Mouse (Mus musculus): Measurements from ENCODE around the gene Car6.

Gene Car6

GRCm38 (mm10) chr4:150177122-150177521, 24.0 kb downstream of the Car6 start:
- no peak for DNase-seq

- peak; percentile 37 for DNase-seq
These were observed 24.6 kb downstream of the Car6 start for GRCm38 (mm10) chr4:150176535-150176934.

DNA sequence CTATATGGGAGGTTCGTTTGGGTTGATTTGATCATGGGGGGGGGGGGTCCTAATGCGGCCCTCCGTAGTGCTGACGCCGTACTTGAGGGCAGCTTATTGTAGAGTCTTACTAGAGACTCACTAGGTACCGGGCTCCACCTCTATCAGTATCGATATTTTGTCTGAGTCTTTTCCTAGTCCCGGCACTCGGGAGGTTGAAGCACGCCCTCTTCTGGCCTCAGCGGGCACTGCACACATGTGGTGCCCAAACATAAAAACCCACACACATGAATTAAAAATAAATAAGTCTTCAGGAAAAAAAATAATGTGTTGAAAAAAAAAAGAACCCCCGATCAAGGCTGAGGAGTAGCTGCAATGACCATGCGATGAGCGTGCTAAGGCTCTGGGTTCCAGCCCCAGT, 27.1 kb downstream of the Car6 start:
- DNase-seq: no peak

- peak; percentile 51 for DNase-seq
These were observed 27.9 kb downstream of the Car6 start for GRCm38 (mm10) chr4:150173281-150173680.

GRCm38 (mm10) chr4:150172107-150172506, 29.0 kb downstream of the Car6 start:
- DNase-seq: no peak

DNA sequence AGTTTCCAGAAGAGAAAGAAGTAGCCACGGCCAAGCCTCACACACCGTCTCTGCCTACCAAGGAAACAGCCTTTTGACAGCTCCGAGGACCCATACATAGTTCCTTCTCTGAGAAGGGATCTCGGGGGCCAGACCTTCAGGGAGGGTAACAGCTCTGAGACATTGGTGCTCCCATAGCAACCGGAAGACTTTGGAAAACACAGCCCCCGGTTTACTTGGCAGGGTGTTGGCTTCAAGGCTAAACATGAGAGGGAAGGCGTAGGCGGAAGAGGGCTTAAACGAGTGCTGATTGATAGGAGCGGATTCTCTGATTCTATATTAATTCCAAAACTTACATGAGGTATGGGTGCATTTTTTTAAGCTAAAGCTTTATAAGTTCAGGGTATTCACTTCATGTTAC, 32.7 kb downstream of the Car6 start:
- DNase-seq: no peak

DNA sequence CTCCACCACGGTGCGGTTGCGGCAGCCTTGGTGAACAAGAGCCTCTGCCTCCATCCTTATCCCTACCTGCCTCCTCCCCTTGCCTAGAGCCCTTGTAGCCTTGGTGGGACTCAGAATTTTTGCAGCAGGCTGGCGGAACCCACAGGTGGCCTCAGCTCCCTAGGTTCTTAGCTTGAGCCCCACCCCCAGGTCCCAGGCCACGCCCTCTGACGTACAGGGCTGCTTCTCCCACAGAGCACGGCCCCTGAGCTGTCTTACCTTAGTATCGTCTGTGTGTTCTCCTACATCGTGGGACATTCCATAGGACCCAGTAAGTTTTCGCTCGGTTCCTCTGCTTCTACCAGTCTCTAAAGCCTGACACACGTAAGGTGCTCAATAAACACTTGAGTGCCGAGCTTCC, 36.3 kb downstream of the Car6 start:
- DNase-seq: no peak

DNA sequence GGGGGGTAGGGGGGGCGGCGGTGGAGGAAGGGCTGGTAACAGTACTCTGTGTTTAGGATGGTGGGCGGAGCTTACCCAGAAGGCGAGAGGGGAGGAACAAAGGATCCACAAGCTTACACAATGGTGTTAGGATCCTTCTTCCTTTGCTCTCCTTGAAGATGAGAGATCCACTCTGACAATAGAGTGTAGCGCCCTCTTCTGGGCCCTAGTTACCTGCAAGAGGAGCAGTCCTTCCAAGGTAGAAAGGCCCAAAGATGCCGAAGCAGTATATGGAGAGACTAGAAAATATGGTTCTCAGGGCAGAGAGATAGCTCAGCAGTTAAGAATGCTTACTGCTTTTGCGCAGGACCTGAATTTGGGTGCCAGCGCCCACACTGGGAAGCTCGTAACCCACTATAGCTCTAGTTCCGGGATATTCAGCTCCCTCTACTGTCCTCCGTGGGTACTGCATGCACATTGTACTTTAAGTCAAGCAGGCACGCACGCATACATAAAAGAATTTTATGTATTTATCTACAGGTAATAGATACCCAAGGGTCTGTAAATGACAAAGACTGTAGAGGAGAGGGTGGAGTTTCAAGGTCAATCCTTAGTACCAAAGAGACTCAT, 38.5 kb downstream of the Car6 start:
- no peak for DNase-seq

DNA sequence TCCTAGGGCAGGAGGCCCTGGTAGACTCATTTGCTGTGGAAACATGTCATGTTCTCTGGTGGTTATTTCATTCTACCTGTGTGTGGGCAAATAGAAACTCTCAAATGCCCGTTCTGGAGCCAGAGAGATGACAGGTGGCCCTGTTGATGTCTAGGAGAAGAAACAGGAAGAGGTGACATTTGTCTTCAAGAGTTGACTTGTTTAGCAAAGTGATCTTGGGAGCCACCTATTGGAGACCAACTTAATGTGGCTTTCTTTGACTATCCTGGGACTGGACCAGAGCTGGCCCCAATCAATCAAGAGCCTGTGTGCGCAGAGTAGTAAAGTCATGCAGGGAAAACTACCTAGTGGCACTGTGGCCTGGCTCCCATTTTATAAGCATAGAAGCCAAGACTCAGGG, 41.7 kb downstream of the Car6 start:
- DNase-seq: no peak

DNA sequence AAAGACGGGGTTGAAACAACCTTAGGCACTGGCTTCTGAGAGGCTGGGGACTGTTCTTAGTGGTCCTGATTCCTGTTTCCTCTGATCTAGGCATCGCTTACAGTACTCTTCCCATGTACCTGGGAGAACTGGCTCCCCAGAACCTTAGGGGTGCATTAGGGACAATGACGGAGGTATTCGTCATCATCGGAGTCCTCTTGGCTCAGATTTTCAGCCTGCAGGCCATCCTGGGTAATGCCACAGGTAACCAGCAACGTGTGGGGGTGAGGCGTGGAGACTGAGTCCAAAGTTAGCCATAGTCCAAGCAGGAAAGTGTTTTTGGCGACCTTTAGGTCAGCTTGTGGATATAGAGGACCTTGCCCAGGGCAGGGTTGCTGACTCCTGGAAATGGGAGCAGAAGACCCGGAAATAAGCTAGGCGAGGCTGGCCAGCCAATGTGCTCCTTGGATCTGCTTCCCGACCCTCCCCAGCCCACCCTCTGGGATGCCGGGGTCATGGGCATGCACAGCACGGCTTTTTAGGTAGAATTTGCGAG, 43.7 kb downstream of the Car6 start:
- DNase-seq: no peak

DNA sequence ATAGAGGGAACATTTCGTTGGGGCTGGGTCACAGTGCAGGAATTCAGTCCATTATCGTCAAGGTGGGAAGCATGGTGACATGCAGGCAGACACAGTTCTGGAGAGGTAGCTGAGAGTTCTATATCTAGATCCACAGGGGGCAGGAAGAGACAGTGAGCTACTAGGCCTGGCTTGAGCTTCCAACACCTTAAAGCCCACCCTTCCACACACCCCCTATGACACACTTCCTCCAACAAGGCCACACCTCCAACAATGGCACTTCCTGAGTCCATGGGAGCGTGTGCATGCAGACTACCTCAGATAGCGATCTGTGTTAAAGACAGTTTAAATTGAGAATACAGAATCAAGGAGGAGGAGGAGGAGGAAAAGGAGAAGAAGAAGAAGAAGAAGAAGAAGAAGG, 45.4 kb downstream of the Car6 start:
- DNase-seq: no peak

DNA sequence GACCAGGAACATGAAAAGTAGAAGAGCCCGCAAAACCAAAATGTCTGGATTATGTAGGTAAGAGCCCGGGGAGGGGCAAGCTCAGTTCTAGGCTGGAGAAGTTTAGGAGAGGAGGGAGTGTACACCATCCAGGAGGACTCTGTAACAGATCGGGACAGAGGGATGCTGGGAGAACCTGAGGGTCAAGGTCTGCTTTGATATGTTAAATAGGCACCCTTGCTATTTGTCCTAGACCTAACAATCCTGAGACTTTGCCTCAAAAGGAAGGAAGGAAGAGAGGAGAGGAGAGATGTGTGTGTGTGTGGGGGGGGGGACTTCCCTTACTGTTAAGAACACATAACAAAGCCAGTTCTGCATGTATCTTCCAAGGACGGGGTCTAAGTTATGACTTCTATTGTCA, 45.8 kb downstream of the Car6 start:
- DNase-seq: no peak

DNA sequence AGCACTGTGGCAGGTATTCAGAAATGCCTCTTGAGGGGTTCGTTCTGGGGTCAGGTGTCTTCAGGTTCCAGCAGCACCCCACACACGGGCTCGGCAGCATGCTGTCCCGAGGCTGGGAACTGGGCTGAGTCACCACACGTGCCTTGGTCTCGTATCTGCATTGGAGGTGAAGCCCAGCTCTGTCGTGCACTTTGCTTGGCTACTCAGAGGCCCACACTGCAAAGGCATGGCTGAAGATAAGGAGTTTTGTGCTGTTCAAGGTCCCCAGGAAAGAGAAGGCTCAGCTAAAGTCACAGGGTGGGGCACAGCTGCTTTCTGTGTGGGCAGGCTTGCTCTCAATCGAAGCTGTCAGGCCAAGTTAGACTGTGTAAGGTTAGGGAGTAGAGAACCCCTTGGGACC, 48.6 kb downstream of the Car6 start:
- DNase-seq: no peak

GRCm38 (mm10) chr4:150151045-150151444, 50.1 kb downstream of the Car6 start:
- no peak for DNase-seq

DNA sequence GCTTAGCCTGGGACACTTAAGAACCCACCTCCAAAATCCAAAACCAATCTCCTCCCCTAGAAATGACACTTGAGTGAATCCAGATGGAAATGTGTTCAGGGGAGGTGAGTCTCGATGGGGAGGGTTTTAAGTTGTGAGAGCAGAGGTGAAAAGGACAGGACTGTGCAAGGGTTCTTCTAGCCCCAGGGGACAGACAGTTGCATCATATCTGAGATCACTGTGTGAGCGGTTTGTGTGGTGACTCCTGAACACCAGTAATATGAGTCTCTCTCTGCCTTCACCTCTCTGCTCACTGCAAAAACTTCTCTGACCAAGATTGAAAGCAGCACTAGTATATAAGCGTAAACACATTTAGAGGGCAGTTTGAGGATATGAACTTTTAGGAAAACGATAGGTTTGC, 54.8 kb downstream of the Car6 start:
- DNase-seq: no peak

GRCm38 (mm10) chr4:150144242-150144641, 56.9 kb downstream of the Car6 start:
- DNase-seq: no peak

DNA sequence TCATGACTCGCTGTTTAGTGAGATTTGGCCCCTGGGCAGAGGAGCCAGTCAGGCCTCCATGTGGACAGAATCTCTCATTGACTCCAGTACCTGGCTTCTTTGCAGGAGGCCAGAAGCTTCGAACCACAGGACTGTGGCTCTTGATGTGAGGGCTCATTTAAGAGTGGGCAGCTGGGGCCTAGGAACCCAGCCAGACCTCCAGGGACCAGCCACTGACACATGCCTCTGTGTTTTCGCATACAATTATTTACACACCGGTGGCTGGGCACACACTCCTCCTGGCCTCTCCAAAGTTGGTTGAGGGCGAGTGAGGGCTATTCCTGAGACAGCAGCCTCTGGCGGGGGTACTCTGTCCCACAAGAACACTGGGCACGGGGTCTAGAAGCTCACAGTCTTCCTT, 60.8 kb downstream of the Car6 start:
- no peak for DNase-seq

- DNase-seq: no peak
These were observed 62.0 kb downstream of the Car6 start for GRCm38 (mm10) chr4:150139090-150139489.

- DNase-seq: peak; percentile 49
These were observed 63.0 kb downstream of the Car6 start for GRCm38 (mm10) chr4:150138084-150138543.

- DNase-seq: no peak
These were observed 63.6 kb downstream of the Car6 start for GRCm38 (mm10) chr4:150137368-150138083.
